Mouse (Mus musculus) intestine, postnatal 0 days (tissue): ENCODE data around the gene Ndufc2. TPM values are rescaled to one million over a fixed set of nuclear protein-coding genes. Genes with fewer than 3 reads are reported as not detected.
A peak's percentile ranks its signal among the peaks of the same experiment; 100 is the strongest.

ENCODE experiments used
- ATAC-seq: fragments of 200-750 bp; cut with Nextera tagmentation; 2 replicates; pipeline ENCODE4 v1.8.0; 2017; ENCODE audit warnings: mild to moderate bottlenecking, moderate TSS enrichment, moderate library complexity
- H3K27ac ChIP-seq: fragments of 300-500 bp; sonication (generic); 2 replicates; pipeline ENCODE4 v1.5.1; 2014; ENCODE audit warnings: mild to moderate bottlenecking, low read depth, low read length, moderate library complexity
- H3K27me3 ChIP-seq: fragments of 300-500 bp; sonication (generic); replicated peaks from 2 replicates; pipeline ENCODE4 v1.6.1; 2014; ENCODE audit warnings: low read length, mixed read lengths; ENCODE audit not compliant: control insufficient read depth, insufficient read depth
- H3K36me3 ChIP-seq: fragments of 300-500 bp; sonication (generic); 2 replicates; pipeline ENCODE4 v1.6.1; 2014; ENCODE audit warnings: mild to moderate bottlenecking, moderate library complexity; ENCODE audit not compliant: control insufficient read depth, insufficient read depth
- H3K4me1 ChIP-seq: fragments of 300-500 bp; sonication (generic); replicated peaks from 2 replicates; pipeline ENCODE4 v1.6.1; 2014; ENCODE audit warnings: antibody characterized with exemption, low read length, mixed read lengths; ENCODE audit not compliant: control insufficient read depth, insufficient read depth
- H3K4me2 ChIP-seq: fragments of 300-500 bp; sonication (generic); replicated peaks from 2 replicates; pipeline ENCODE4 v1.6.1; 2014; ENCODE audit warnings: low read depth, mild to moderate bottlenecking, moderate library complexity
- H3K4me3 ChIP-seq: fragments of 300-500 bp; sonication (generic); 2 replicates; pipeline ENCODE4 v1.5.1; 2014; ENCODE audit warnings: low read depth, low read length
- H3K9ac ChIP-seq: fragments of 300-500 bp; sonication (generic); 2 replicates; pipeline ENCODE4 v1.6.1; 2014; ENCODE audit warnings: mild to moderate bottlenecking, low read depth, low read length
- H3K9me3 ChIP-seq: fragments of 300-500 bp; sonication (generic); 2 replicates; pipeline ENCODE4 v1.6.1; 2016; ENCODE audit warnings: mixed run types; ENCODE audit not compliant: control insufficient read depth
- CTCF ChIP-seq: sonication (generic); IDR thresholded peaks from 2 replicates; pipeline ENCODE4 v1.5.1; 2016; ENCODE audit warnings: low read depth, mild to moderate bottlenecking, control low read depth, antibody characterized with exemption, moderate library complexity
- WGBS: fragments of 180-500 bp; shearing (Covaris S2); extraction: QIAGEN DNeasy Blood & Tissue Kit; methylation state at CpG from one replicate; pipeline ENCODE4 v1.1.7; 2014; 5-methylcytosine and 5-hydroxymethylcytosine counted together
- polyA plus RNA-seq: library from polyadenylated mRNA; unstranded; fragments of >200 nt; fragmentation: Nextera tagmentation; extraction: Ambion mirVana; gene quantifications from 2 replicates; pipeline ENCODE4 v1.2.1, GENCODE M21; 2015

The Ndufc2 gene
- polyA plus RNA-seq, 1 experiment from 2014 or later = 549 TPM

DNA sequence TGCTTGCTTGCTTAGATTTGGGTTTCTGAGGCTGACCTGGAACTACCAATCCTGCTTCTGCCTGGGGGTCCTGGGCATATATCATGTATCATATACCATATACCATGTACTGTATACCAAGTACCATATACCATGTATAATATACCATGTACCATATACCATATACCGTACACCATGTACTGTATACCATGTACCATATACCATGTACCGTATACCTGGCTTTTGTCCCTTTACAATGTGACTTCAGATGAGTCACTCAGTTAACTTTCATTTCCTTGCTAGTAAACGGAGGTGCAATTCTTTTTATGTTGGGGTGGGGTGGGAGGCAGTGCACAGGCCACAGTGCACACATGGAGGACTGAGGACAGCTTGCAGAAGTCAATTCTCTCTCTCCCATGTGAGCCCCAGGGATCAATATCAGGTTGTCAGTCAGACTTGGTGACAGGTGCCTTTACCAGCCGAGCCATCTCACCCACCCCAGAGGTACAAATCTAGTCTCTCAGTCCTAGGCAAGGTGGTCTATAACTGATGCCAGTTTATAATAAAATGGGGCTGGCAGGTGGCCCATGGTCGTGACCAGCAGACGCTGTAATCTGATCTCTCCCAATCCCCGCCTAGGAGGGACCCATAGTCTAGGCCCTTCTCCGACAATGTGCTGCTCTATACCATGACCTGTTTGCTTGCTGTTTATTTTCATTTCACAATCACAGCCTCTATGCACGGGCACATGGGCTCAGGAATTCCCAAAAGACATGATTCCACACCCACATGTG, 15.3 kb downstream of the Ndufc2 start:
- H3K4me2 ChIP-seq = no peak overlapping the region
- H3K9me3 ChIP-seq = no peaks in the 10 kb centered on the region
- no peak for TF ChIP-seq CTCF
- ATAC-seq = peak; percentile 60
- no peaks in the 10 kb centered on the region for H3K4me1 ChIP-seq
- H3K9ac ChIP-seq = no peak overlapping the region
- H3K4me3 ChIP-seq = no peak overlapping the region
- no peaks in the 10 kb centered on the region for H3K27me3 ChIP-seq
- peaks cover 4% of the 10 kb centered on the region for H3K36me3 ChIP-seq
- 32% methylated on average over 9 of the region's 9 CpGs for WGBS
- H3K27ac ChIP-seq = no peak overlapping the region

DNA sequence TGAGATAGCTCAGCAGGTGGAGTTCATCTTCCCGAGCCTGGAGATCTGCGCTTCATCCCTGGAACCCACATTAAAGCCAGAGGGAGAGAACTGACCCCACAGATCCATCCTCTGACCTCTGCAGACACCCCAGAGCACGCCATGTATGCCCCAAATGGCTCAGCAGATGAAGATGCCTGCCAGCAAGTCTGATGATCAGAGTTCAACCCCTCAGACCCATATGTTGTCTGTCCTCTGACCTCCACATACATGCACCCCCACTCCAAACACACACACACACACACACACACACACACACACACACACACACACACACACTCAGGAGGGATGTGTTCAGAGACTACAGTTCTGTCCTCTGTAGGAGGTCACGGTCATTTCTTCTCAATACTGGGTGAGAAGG, 16.7 kb downstream of the Ndufc2 start:
- 89% methylated on average over 4 of the region's 4 CpGs for WGBS
- Histone ChIP-seq H3K4me3 (no peak overlapping the region), H3K9ac (no peak overlapping the region), H3K36me3 (no peaks in the 10 kb centered on the region), H3K4me1 (no peaks in the 10 kb centered on the region), H3K27ac (no peak overlapping the region), H3K4me2 (no peak overlapping the region), H3K9me3 (no peaks in the 10 kb centered on the region), H3K27me3 (no peaks in the 10 kb centered on the region)
- ATAC-seq = no peak
- TF ChIP-seq CTCF = no peak

DNA sequence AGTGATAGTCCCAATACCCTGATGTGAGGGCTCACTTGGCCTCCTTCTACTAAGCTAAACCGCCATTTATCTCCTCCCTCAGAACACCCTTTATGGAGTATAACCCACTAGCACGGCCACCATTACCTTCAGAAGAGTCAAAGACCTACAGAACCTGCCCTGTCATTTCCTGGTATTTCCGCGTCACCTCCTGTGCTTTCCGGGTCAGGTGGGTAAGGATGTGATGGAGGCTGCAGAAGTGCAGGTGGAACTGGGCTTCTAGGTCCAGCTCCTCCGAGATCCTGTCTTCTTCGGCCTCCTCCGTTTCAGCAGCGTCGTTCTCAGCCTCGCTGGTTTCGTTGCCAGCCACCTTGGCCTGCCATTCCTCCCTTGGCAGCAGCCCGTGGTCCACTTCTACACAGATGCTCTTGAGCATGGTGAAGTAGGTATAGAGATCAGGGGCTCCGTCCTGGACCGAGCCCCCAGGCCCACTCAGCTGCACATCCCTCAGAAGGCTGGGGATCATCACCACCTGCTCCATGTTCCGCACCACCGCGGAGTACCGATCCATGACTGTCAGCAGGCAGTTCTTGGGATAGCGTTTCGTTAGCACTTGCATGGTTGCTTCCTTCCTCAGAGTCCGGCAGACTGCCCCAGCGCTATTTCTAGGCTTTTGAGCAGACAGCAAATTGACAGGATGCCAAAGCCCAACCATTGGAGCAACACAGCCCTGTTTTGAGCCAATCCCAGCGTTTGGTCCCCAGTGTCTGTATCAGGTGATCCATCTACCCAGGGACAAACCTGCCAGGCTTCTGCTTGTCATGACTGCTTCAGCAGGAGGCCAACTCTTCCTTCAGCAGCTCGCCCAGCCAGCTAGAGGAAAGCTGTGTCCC, 17.3 kb downstream of the Ndufc2 start, which contains the start of gene Thrsp:
Thrsp (minus strand) TSS at position 825 of the 872 bp plus-strand sequence.
- Histone ChIP-seq H3K36me3 (no peaks in the 10 kb centered on the region), H3K9ac (no peak within 1 kb of the TSS), H3K9me3 (no peaks in the 10 kb centered on the region), H3K4me3 (no peak within 1 kb of the TSS), H3K4me1 (no peaks in the 10 kb centered on the region), H3K4me2 (no peak within 1 kb of the TSS), H3K27ac (no peak within 1 kb of the TSS), H3K27me3 (no peaks in the 10 kb centered on the region)
- TF ChIP-seq CTCF = no peak
- WGBS = 79% methylated on average over 25 of the region's 25 CpGs
- no peak for ATAC-seq

DNA sequence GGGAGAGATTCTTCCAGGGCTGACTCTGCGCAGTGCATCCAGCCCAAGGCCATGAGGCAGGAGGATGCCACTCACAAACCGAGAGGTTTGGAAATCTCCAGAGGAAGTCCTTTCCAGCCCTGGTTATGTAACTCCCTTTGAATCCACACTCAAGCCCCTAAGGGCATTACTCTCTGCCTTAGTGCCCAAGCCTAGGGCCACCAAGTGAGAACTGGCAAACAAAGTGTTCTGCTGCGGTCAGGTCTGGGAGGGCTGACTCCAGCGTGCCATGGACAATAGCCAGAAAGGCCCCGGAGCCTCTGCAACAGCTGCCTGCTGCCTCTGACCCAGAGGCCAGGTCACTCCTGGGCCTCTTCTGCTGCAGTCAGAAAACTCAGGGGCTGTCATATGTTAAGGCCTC, 18.9 kb downstream of the Ndufc2 start:
- H3K9me3 ChIP-seq = no peaks in the 10 kb centered on the region
- no peak for ATAC-seq
- no peak for TF ChIP-seq CTCF
- H3K36me3 ChIP-seq = no peaks in the 10 kb centered on the region
- H3K27ac ChIP-seq = no peak overlapping the region
- no peak overlapping the region for H3K4me3 ChIP-seq
- no peaks in the 10 kb centered on the region for H3K4me1 ChIP-seq
- 80% methylated on average over 5 of the region's 5 CpGs for WGBS
- no peaks in the 10 kb centered on the region for H3K27me3 ChIP-seq
- H3K9ac ChIP-seq = no peak overlapping the region
- H3K4me2 ChIP-seq = no peak overlapping the region

DNA sequence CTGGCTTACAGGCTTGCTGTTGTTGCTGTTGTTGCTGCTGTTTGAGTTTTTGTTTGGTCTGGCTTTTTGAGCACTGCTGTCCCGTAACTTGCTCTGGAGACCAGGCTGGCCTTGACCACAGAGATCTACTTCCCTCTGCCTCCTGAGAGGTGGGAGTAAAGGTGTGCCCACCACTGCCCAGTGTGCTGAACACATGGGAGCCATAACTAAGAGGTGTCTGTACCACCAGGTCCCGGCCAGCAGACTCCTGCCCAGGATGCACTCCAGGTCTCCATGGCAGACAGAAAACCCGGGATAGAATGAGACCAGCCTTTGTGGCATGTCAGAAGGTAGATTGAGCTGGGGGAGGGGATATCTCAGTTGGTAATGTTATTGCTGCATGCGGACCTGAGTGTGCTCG, 19.4 kb downstream of the Ndufc2 start:
- Histone ChIP-seq H3K4me1 (no peaks in the 10 kb centered on the region), H3K9me3 (no peaks in the 10 kb centered on the region), H3K27ac (no peak overlapping the region), H3K4me2 (no peak overlapping the region), H3K4me3 (no peak overlapping the region), H3K9ac (no peak overlapping the region), H3K27me3 (no peaks in the 10 kb centered on the region), H3K36me3 (no peaks in the 10 kb centered on the region)
- ATAC-seq = no peak
- WGBS = 82% methylated on average over 5 of the region's 5 CpGs
- TF ChIP-seq CTCF = no peak

DNA sequence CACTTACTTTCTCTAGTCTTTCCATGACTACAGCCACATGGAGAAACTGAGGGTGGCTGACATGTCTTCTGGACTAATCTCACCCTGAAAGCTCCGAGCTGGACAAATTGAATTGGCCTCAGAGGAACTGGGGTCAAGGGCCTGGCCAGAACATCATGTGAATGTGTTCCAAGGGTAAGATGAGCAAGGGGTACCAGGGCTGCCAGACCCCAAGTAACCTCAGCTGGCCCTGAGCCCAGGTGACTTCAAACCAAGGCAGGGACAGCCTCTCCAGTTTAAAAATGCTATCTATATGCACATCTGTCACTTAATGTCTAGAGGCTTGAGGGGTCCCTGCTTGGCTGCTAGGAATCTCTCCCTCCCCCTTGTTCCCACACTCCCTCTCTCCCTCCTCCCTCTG, 20.6 kb downstream of the Ndufc2 start:
- no peak overlapping the region for H3K4me3 ChIP-seq
- no peak for ATAC-seq
- no peaks in the 10 kb centered on the region for H3K27me3 ChIP-seq
- H3K4me2 ChIP-seq = no peak overlapping the region
- H3K27ac ChIP-seq = no peak overlapping the region
- no peaks in the 10 kb centered on the region for H3K36me3 ChIP-seq
- no peak for TF ChIP-seq CTCF
- no peak overlapping the region for H3K9ac ChIP-seq
- no peaks in the 10 kb centered on the region for H3K9me3 ChIP-seq
- H3K4me1 ChIP-seq = no peaks in the 10 kb centered on the region
- WGBS = 58% methylated on average over 1 of the region's 1 CpGs
